In the genomic region with DNA sequence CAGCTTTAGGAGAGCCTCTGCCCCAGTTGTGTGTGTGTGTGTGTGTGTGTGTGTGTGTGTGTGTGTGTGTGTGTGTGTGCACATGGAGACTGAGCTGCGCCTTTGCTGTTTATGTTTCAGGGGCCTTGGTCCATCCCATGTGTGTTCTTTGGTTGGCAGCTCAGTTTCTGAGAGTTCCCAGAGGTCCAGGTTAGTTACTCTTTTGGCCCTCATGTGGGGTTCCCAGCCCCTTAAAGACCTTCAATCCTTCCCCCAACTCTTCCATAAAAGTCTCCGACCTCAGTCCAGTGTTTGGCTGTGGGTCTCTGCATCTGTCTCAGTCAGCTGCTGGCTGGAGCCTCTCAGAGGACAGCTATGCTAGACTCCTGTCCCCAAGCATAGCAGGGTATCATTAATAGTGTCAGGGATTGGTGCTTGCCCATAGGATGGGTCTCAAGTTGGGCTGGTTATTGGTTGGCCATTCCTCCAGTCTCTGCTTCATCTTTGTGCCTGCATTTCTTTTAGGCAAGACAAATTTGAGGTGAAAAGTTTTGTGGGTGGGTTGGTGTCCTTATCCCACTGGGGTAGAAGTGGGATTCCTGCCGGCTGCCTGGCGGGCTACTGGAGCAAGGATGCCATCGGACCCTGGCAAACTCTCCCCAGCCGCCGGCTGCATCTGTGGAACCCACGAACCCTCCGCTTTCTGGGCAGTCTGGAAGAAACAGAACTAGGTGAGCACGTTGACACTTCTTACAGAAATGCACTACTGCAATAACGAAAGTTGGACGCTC, we compare ENCODE assay signal across 8 mouse cellular contexts. TPM values are rescaled to one million over a fixed set of nuclear protein-coding genes. Genes with fewer than 3 reads are reported as not detected.
A peak's percentile ranks its signal among the peaks of the same experiment; 100 is the strongest.
DNase-seq lines count a peak whose midpoint lies in the region; ATAC-seq and TF ChIP-seq lines count a peak whose summit lies in the region.

No protein-coding gene starts in this region.

- WGBS in forebrain, embryonic 12.5 days, result 12% methylated on average over 12 of the region's 12 CpGs
- WGBS in liver, embryonic 11.5 days, result 14% methylated on average over 12 of the region's 12 CpGs
- WGBS in stomach, postnatal 0 days, result 16% methylated on average over 12 of the region's 12 CpGs

- DNase-seq in frontal cortex, adult 2 months (ENCODE audit: extremely low spot score in 1 of 2, low spot score in 1 of 2), result no peak
- peak; percentile 31 for DNase-seq in ovary, postnatal 10 days (ENCODE audit: low spot score)
- no peak for DNase-seq in ovary, postnatal 36 days (ENCODE audit: low spot score)
- DNase-seq in liver, embryonic 11.5 days (ENCODE audit: low spot score), result peak; percentile 53
- DNase-seq in stomach, postnatal 0 days (ENCODE audit: low spot score), result no peak
- DNase-seq in cerebellum, adult 11-12 months, result no peak

- H3K4me3 ChIP-seq in forebrain, embryonic 12.5 days (replicated peaks), result peak overlapping the region; percentile 58
- H3K4me3 ChIP-seq in liver, embryonic 11.5 days (ENCODE audit: low read depth, low read length), result peak overlapping the region; percentile 58
- peak overlapping the region; percentile 62 for H3K4me3 ChIP-seq in stomach, postnatal 0 days (ENCODE audit: low read depth, low read length)

- ATAC-seq in frontal cortex, adult (ENCODE audit: low TSS enrichment), result peak; percentile 40; the same call in 1 of the 2 replicates
- peak; percentile 49; the same call in 1 of the 2 replicates for ATAC-seq in forebrain, embryonic 12.5 days (ENCODE audit: low FRiP score)
- peak; percentile 14; the same call in 1 of the 2 replicates for ATAC-seq in liver, embryonic 11.5 days (replicated peaks; ENCODE audit: low FRiP score)
- ATAC-seq in stomach, postnatal 0 days (ENCODE audit: low FRiP score, low TSS enrichment), result peak; percentile 9; the same call in 1 of the 2 replicates

- H3K27ac ChIP-seq in forebrain, embryonic 12.5 days, result no peak overlapping the region
- no peak overlapping the region for H3K27ac ChIP-seq in liver, embryonic 11.5 days (ENCODE audit: low read depth, low read length)
- peak overlapping the region; percentile 90 for H3K27ac ChIP-seq in stomach, postnatal 0 days (replicated peaks)

- peaks cover 14% of the 10 kb centered on the region for H3K4me1 ChIP-seq in forebrain, embryonic 12.5 days
- H3K4me1 ChIP-seq in liver, embryonic 11.5 days (replicated peaks; ENCODE audit: control insufficient read depth, insufficient read depth, low read length), result peaks cover 6% of the 10 kb centered on the region
- H3K4me1 ChIP-seq in stomach, postnatal 0 days (replicated peaks; ENCODE audit: control insufficient read depth, insufficient read depth), result peaks cover 3% of the 10 kb centered on the region

- no peak for TF ChIP-seq CTCF in stomach, postnatal 0 days (IDR thresholded peaks at IDR 0.05; ENCODE audit: low read depth)

- no peaks in the 10 kb centered on the region; the same call in 1 of the 2 replicates for H3K27me3 ChIP-seq in forebrain, embryonic 12.5 days
- H3K27me3 ChIP-seq in liver, embryonic 11.5 days (replicated peaks; ENCODE audit: control insufficient read depth, insufficient read depth, low read length), result no peaks in the 10 kb centered on the region
- no peaks in the 10 kb centered on the region for H3K27me3 ChIP-seq in stomach, postnatal 0 days (ENCODE audit: control insufficient read depth, insufficient read depth, low read length)

- H3K9ac ChIP-seq in forebrain, embryonic 12.5 days, result peak overlapping the region; percentile 75
- peak overlapping the region; percentile 61 for H3K9ac ChIP-seq in liver, embryonic 11.5 days (ENCODE audit: low read depth, low read length)
- peak overlapping the region; percentile 83 for H3K9ac ChIP-seq in stomach, postnatal 0 days (ENCODE audit: low read length)

- H3K36me3 ChIP-seq in forebrain, embryonic 12.5 days (replicated peaks), result peaks cover 13% of the 10 kb centered on the region
- peaks cover 10% of the 10 kb centered on the region; the same call in 1 of the 2 replicates for H3K36me3 ChIP-seq in liver, embryonic 11.5 days (ENCODE audit: control insufficient read depth, insufficient read depth, low read length)
- peaks cover 6% of the 10 kb centered on the region; the same call in 1 of the 2 replicates for H3K36me3 ChIP-seq in stomach, postnatal 0 days (ENCODE audit: control insufficient read depth, insufficient read depth, low read length)

- peak overlapping the region; percentile 76 for H3K4me2 ChIP-seq in forebrain, embryonic 12.5 days
- H3K4me2 ChIP-seq in liver, embryonic 11.5 days, result peak overlapping the region; percentile 78
- H3K4me2 ChIP-seq in stomach, postnatal 0 days (replicated peaks; ENCODE audit: low read depth), result peak overlapping the region; percentile 90

- TF ChIP-seq EP300 in stomach, postnatal 0 days (optimal IDR thresholded peaks at IDR 0.05), result no peak

- H3K9me3 ChIP-seq in forebrain, embryonic 12.5 days, result no peaks in the 10 kb centered on the region
- no peaks in the 10 kb centered on the region for H3K9me3 ChIP-seq in liver, embryonic 11.5 days (ENCODE audit: control insufficient read depth, low read length)
- H3K9me3 ChIP-seq in stomach, postnatal 0 days (ENCODE audit: control insufficient read depth, low read length), result no peaks in the 10 kb centered on the region

RNA-seq across cellular contexts. Expression of a gene that starts 0.5 kb away (rescaled TPM):
- polyA plus RNA-seq in frontal cortex, adult 2 months (2012; rRNA removed), result 46.5 and 49.4 TPM in 2 replicates
- polyA plus RNA-seq in forebrain, embryonic 12.5 days (2016; fragmentation: Nextera tagmentation; extraction: Ambion mirVana), result 27.8 and 28.3 TPM in 2 replicates
- polyA plus RNA-seq in liver, embryonic 11.5 days (2014; fragmentation: Nextera tagmentation; extraction: Ambion mirVana), result 16.2 and 20.7 TPM in 2 replicates
- polyA plus RNA-seq in stomach, postnatal 0 days (2015; fragmentation: Nextera tagmentation; extraction: Ambion mirVana), result 18.4 and 19.1 TPM in 2 replicates

Comparison
In these comparisons a context has a peak if more than half of its experiments do, and no peak if none do; other contexts are left out.
1. DNase-seq: peak in ovary, postnatal 10 days (single experiment) and liver, embryonic 11.5 days (single experiment); none in frontal cortex, adult 2 months (0 of 2), ovary, postnatal 36 days (single experiment), stomach, postnatal 0 days (single experiment) and cerebellum, adult 11-12 months (single experiment).
2. Peak in every context shown above with its lines, with median percentiles within 50 percentile points of each other: ATAC-seq, H3K4me2 ChIP-seq, H3K4me3 ChIP-seq and H3K9ac ChIP-seq.